Mouse (Mus musculus): ENCODE data around the gene Il11ra1. TPM values are rescaled to one million over a fixed set of nuclear protein-coding genes. Genes with fewer than 3 reads are reported as not detected.

Il11ra1 gene
- polyA plus RNA-seq, 1 experiment from 2014 or later, result 32.7 TPM

GRCm38 (mm10) chr4:41711705-41712375 lies 12.1 kb downstream of the Il11ra1 start:
- no peak for DNase-seq
- no peak for ATAC-seq (ENCODE audit: low read depth)
- Histone ChIP-seq H3K4me1 (replicated peaks) (peaks cover 33% of the 10 kb centered on the region), H3K9ac (peak overlapping the region; percentile 93), H3K27me3 (peaks cover 13% of the 10 kb centered on the region; the same call in 1 of the 2 replicates), H3K27ac (no peak overlapping the region), H3K9me3 (replicated peaks) (no peaks in the 10 kb centered on the region), H3K4me2 (peak overlapping the region; percentile 94), H3K4me3 (replicated peaks) (peak overlapping the region; percentile 86), H3K36me3 (peaks cover 16% of the 10 kb centered on the region)
- 84% methylated on average over 16 of the region's 16 CpGs for WGBS (ENCODE audit: insufficient replicate concordance)

- H3K4me1 ChIP-seq (replicated peaks), result peaks cover 33% of the 10 kb centered on the region
- H3K27me3 ChIP-seq, result peaks cover 6% of the 10 kb centered on the region; the same call in 1 of the 2 replicates
- H3K4me3 ChIP-seq (replicated peaks), result peak overlapping the region; percentile 86
- H3K27ac ChIP-seq, result peak overlapping the region; percentile 68
- peak overlapping the region; percentile 93 for H3K9ac ChIP-seq
- ATAC-seq (ENCODE audit: low read depth), result peak; percentile 48
- WGBS (ENCODE audit: insufficient replicate concordance), result 41% methylated on average over 31 of the region's 31 CpGs
- no peaks in the 10 kb centered on the region for H3K9me3 ChIP-seq (replicated peaks)
- peak overlapping the region; percentile 94 for H3K4me2 ChIP-seq
- peaks cover 23% of the 10 kb centered on the region for H3K36me3 ChIP-seq
- DNase-seq, result no peak
These were observed 12.8 kb downstream of the Il11ra1 start for GRCm38 (mm10) chr4:41712421-41713196.

- ATAC-seq (ENCODE audit: low read depth) (peak; percentile 86), DNase-seq (peak; percentile 78)
- no peaks in the 10 kb centered on the region for H3K27me3 ChIP-seq
- peak within 1 kb of the TSS; percentile 94 for H3K4me2 ChIP-seq
- H3K4me1 ChIP-seq (replicated peaks), result peaks cover 33% of the 10 kb centered on the region
- under 1% methylated on average over 61 of the region's 61 CpGs for WGBS (ENCODE audit: insufficient replicate concordance)
- H3K9ac ChIP-seq, result peak within 1 kb of the TSS; percentile 93
- peak within 1 kb of the TSS; percentile 86 for H3K4me3 ChIP-seq (replicated peaks)
- H3K36me3 ChIP-seq, result peaks cover 32% of the 10 kb centered on the region
- H3K27ac ChIP-seq, result peak within 1 kb of the TSS; percentile 68
- H3K9me3 ChIP-seq (replicated peaks), result no peaks in the 10 kb centered on the region
These were observed 13.6 kb downstream of the Il11ra1 start, which contains the start of gene Rpp25l for GRCm38 (mm10) chr4:41713197-41714067. TSS of gene Rpp25l (minus strand) at chr4:41713534.

GRCm38 (mm10) chr4:41714276-41714675 lies 14.5 kb downstream of the Il11ra1 start:
- no peaks in the 10 kb centered on the region for H3K9me3 ChIP-seq (replicated peaks)
- H3K4me2 ChIP-seq, result peak overlapping the region; percentile 94
- no peaks in the 10 kb centered on the region for H3K27me3 ChIP-seq
- WGBS (ENCODE audit: insufficient replicate concordance), result 18% methylated on average over 8 of the region's 8 CpGs
- peak overlapping the region; percentile 93 for H3K9ac ChIP-seq
- DNase-seq (no peak), ATAC-seq (ENCODE audit: low read depth) (no peak)
- H3K4me3 ChIP-seq (replicated peaks), result peak overlapping the region; percentile 86
- peaks cover 33% of the 10 kb centered on the region for H3K4me1 ChIP-seq (replicated peaks)
- H3K36me3 ChIP-seq, result peaks cover 40% of the 10 kb centered on the region
- no peak overlapping the region for H3K27ac ChIP-seq

- Histone ChIP-seq H3K36me3 (peaks cover 48% of the 10 kb centered on the region), H3K9me3 (replicated peaks) (no peaks in the 10 kb centered on the region), H3K4me1 (replicated peaks) (peaks cover 33% of the 10 kb centered on the region), H3K9ac (no peak overlapping the region), H3K27me3 (no peaks in the 10 kb centered on the region), H3K4me2 (no peak overlapping the region), H3K27ac (no peak overlapping the region), H3K4me3 (replicated peaks) (no peak overlapping the region)
- 71% methylated on average over 8 of the region's 8 CpGs for WGBS (ENCODE audit: insufficient replicate concordance)
- DNase-seq, result no peak
- no peak for ATAC-seq (ENCODE audit: low read depth)
These were observed 15.3 kb downstream of the Il11ra1 start for GRCm38 (mm10) chr4:41715082-41715481.

- H3K27me3 ChIP-seq, result no peaks in the 10 kb centered on the region
- H3K4me1 ChIP-seq (replicated peaks), result peaks cover 33% of the 10 kb centered on the region
- no peak overlapping the region for H3K4me3 ChIP-seq (replicated peaks)
- DNase-seq (no peak), ATAC-seq (ENCODE audit: low read depth) (no peak)
- H3K9me3 ChIP-seq (replicated peaks), result no peaks in the 10 kb centered on the region
- H3K27ac ChIP-seq, result no peak overlapping the region
- no peak overlapping the region for H3K4me2 ChIP-seq
- no peak overlapping the region for H3K9ac ChIP-seq
- WGBS (ENCODE audit: insufficient replicate concordance), result 77% methylated on average over 5 of the region's 5 CpGs
- H3K36me3 ChIP-seq, result peaks cover 52% of the 10 kb centered on the region
These were observed 15.8 kb downstream of the Il11ra1 start for GRCm38 (mm10) chr4:41715596-41715995.

GRCm38 (mm10) chr4:41716834-41717233 lies 17.0 kb downstream of the Il11ra1 start:
- Histone ChIP-seq H3K27ac (no peak overlapping the region), H3K36me3 (peaks cover 52% of the 10 kb centered on the region), H3K4me3 (replicated peaks) (no peak overlapping the region), H3K4me1 (replicated peaks) (peaks cover 30% of the 10 kb centered on the region), H3K27me3 (no peaks in the 10 kb centered on the region), H3K9me3 (replicated peaks) (no peaks in the 10 kb centered on the region), H3K4me2 (no peak overlapping the region), H3K9ac (no peak overlapping the region)
- no peak for ATAC-seq (ENCODE audit: low read depth)
- DNase-seq, result no peak
- 69% methylated on average over 6 of the region's 6 CpGs for WGBS (ENCODE audit: insufficient replicate concordance)

GRCm38 (mm10) chr4:41722918-41723351 lies 23.1 kb downstream of the Il11ra1 start, which contains the start of gene Dctn3:
TSS of gene Dctn3 (minus strand) at chr4:41723170.
- Histone ChIP-seq H3K4me1 (replicated peaks) (peaks cover 19% of the 10 kb centered on the region), H3K36me3 (peaks cover 27% of the 10 kb centered on the region), H3K27ac (no peak within 1 kb of the TSS), H3K4me2 (peak within 1 kb of the TSS; percentile 82), H3K9ac (peak within 1 kb of the TSS; percentile 88), H3K27me3 (peaks cover 45% of the 10 kb centered on the region), H3K9me3 (replicated peaks) (no peaks in the 10 kb centered on the region), H3K4me3 (replicated peaks) (peak within 1 kb of the TSS; percentile 87)
- DNase-seq (peak; percentile 83), ATAC-seq (ENCODE audit: low read depth) (peak; percentile 94)
- whole genome bisulfite sequencing (ENCODE audit: insufficient replicate concordance), result 0% methylated on average over 27 of the region's 27 CpGs

GRCm38 (mm10) chr4:41726826-41727621 lies 27.2 kb downstream of the Il11ra1 start:
- DNase-seq, result no peak
- H3K27ac ChIP-seq, result no peak overlapping the region
- no peaks in the 10 kb centered on the region for H3K9me3 ChIP-seq (replicated peaks)
- no peak overlapping the region for H3K9ac ChIP-seq
- no peak for ATAC-seq (ENCODE audit: low read depth)
- H3K4me2 ChIP-seq, result no peak overlapping the region
- no peaks in the 10 kb centered on the region for H3K36me3 ChIP-seq
- peaks cover 19% of the 10 kb centered on the region for H3K4me1 ChIP-seq (replicated peaks)
- peaks cover 83% of the 10 kb centered on the region for H3K27me3 ChIP-seq
- H3K4me3 ChIP-seq (replicated peaks), result no peak overlapping the region
- WGBS (ENCODE audit: insufficient replicate concordance), result 16% methylated on average over 20 of the region's 20 CpGs

GRCm38 (mm10) chr4:41731052-41731765 lies 31.4 kb downstream of the Il11ra1 start, which contains the start of gene Arid3c:
TSS of gene Arid3c (minus strand) at chr4:41731142.
- no peak within 1 kb of the TSS for H3K9ac ChIP-seq
- no peak for DNase-seq
- H3K4me2 ChIP-seq, result peak within 1 kb of the TSS; percentile 56
- H3K4me3 ChIP-seq (replicated peaks), result peak within 1 kb of the TSS; percentile 35
- H3K4me1 ChIP-seq (replicated peaks), result peaks cover 7% of the 10 kb centered on the region; the same call in 1 of the 2 replicates
- H3K9me3 ChIP-seq (replicated peaks), result no peaks in the 10 kb centered on the region
- no peak within 1 kb of the TSS for H3K27ac ChIP-seq
- WGBS (ENCODE audit: insufficient replicate concordance), result 2% methylated on average over 50 of the region's 50 CpGs
- no peak for ATAC-seq (ENCODE audit: low read depth)
- peaks cover 77% of the 10 kb centered on the region for H3K27me3 ChIP-seq
- no peaks in the 10 kb centered on the region for H3K36me3 ChIP-seq
